Mouse (Mus musculus) c-Kit-positive CD71-positive TER-119-negative erythroid progenitor cells, embryonic 14.5 days (primary cell): Measurements from ENCODE around the gene I830077J02Rik.

Experiments
- DNase-seq: peaks from one replicate; pipeline ENCODE4 v3.0.0-alpha.2; 2013; ENCODE audit warnings: low read depth

I830077J02Rik gene

DNA sequence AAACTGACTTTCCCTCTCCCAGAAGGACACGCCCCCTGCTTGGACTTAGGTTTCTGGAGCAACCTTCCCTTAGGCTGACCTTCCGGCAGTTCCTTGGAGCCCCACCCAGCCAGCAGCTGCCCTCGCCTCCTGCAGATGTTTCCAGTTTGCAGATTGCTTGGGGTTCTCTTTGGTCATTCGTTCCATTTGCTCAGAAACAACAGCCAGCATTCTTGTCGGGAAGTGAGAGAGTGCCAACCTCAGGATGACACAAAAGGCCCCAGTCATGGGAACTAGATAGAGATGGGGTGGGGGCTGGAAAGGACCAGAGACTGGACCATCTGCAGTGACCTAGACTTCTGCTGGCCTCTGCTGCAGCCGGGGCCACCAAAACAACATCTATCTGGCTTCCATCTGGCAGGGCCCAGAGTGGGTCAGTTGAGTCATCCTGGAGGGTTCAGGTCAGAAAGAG lies 38.5 kb downstream of the I830077J02Rik start:
- DNase-seq, result no peak

DNA sequence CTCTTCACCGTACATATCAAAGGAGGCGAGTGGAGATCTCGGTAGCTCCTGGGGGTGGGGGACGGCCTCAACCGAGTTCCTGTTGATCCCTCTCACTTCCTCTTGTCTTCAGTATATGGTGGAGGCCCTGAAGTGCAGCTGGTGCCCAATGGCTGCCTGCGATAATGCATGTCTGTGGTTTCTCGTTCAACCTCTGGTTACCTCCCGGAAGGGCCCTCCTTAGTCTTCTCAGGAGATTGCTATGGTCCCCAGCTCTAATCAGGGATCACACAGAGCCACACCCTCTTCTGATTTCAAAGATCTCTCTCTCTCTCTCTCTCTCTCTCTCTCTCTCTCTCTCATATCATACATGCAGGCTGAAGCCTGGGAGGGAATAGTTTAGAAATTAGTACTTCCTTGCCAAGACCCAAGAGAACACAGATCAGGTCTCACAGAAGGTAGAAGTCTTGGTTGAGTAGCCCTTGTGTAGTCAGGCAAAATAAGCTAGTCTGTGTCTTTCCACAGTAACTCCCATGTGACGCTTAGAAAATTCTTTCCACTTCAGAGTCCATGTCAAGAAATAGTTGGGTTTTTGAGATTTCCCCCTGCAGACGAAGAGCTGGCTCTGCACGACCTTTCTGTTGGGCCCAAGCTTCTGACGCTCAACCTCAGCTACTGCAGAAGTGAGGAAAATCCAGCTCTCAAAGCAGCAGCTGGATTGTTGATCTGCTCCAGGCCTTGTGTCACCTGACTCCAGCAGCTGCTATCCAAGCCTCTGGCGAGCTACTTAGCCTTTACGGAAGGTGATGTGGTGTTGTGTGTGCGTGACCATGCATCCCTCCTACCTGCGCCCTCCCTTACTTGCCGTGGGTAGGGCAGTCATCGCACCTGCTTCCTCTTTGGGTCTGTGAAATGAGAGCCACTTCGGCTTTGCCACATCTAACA lies 39.6 kb downstream of the I830077J02Rik start:
- peak; percentile 50 for DNase-seq

DNA sequence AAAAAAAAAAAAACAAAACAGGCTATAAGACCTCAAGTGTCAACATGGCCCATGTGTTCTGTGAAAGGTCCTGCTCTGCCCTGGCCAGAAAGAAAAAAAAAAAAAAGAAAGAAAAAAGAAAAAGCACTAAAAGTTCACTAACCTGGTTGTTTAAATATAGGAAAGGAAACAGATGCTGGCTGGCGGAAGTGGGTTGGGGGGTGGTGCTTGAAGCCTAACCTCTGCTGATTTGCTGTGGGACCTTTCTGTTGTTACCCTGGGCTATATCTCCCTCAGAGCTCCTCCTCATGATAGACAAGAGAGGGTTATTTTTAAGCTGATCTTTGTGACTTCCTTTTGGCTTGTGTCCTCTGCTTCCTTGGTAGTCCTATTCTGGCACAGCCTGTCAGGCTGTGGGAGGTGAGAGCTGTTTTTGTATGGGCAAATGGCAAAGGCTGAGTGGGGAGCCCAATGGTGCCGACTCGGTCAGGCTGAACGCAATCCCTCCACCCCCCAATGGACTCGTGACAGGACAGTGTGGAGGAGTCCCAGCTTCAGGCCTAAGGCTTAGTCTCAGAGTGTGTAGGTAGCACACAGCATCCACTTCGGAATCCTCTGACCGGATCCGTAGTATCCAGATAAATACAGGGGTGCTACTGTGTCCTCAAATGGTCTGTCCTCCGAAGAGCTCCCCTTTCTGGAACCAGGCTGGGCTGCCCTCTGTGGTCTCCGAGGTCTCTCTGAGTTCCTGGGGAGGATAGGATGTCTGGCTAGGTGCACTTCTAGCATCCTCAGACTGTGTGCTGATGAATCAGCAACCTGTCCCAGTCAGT lies 40.5 kb downstream of the I830077J02Rik start:
- DNase-seq, result no peak

DNA sequence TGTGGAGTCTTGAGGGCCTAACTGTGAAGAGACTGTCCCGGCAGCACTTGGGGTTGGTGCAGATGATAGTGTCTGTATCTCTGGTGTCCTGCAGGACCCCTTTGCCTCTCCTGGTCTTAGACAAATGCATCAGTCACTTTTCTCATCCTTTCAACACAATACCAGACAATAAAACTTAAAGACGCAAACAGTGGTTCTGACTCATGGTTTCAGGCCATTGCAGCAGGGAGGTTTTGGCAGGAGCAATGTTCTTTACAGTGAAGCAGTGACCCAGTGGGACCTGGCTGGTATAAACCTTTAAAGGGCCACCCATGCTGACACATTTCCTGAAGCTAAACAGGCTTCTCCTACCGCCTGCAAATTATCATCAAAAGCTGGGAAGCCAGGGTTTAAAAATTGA lies 41.3 kb downstream of the I830077J02Rik start:
- no peak for DNase-seq

DNA sequence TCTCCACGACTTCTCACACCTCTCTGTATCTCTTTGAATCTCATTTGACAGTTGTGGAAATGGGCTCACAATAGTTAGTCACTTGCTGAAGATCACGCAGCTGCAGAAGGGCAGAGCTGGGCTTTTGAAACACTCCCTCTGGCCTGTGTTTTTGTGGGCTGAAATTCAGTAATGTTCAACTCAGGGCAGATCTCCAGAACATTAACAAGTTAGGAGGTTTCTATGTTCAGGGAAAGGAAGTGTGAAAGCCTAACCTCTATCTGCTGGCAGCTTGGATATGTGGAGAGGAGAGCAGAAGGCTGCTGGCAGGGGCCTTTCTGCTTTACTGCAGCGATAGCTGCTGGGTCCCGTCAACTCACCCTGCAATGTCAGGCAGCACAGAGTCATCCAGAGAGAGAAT lies 42.2 kb downstream of the I830077J02Rik start:
- no peak for DNase-seq

DNA sequence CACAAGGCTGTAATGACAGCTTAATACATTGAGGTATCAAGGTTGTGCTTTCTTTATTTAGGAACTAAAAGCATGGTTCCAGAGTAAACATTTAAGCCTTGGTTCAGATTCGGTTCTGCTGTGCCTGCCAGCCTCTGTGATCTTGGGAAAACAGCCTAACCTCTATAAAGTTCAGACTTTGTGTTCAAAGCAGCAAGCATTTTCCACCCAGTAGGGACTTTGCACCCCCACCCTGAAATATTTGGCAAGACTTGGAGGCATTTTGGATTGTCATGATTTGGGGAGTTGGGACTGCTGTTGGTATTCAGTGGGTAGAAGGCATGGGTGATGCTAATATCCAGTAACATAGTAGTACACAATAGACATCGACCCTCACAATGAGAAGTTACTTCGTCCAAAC lies 43.5 kb downstream of the I830077J02Rik start:
- DNase-seq, result no peak

DNA sequence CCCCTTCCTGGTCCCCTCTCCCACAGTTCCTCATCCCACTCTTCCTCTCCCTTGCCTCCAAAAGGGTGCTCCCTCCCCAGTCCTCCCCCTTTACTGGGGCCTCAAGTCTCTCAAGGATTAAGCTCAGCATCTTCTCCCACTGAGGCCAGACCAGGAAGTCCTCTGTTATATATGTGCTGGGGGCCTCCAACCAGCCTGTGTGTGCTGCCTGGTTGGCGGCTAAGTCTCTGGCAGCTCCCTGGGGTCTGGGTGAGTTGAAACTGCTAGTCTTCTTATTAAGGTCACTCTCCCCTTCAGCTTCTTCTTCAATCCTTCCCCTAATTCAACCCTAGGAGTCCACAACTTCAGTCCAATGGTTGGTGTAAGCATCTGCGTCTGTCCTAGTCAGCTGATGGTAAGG lies 49.4 kb downstream of the I830077J02Rik start:
- no peak for DNase-seq

DNA sequence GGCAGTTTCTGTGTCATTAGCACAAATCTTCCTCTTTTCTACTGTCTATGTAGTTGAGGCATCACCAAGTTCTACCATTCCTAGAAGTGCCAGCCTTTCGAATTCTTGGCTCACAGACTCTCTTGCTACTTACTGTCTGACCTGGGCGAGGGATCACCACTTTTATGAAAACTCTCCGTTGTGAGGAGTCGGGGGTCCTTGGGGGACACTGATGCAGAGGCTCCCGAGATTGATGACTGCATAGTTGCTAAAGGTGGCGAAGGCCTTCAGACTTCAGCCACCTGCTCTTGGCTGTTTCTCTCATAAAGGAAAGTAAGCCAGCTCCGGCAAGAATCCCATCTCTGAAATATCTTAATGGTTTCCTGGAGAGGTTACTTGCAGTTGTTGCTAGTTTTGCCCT lies 50.4 kb downstream of the I830077J02Rik start:
- no peak for DNase-seq

DNA sequence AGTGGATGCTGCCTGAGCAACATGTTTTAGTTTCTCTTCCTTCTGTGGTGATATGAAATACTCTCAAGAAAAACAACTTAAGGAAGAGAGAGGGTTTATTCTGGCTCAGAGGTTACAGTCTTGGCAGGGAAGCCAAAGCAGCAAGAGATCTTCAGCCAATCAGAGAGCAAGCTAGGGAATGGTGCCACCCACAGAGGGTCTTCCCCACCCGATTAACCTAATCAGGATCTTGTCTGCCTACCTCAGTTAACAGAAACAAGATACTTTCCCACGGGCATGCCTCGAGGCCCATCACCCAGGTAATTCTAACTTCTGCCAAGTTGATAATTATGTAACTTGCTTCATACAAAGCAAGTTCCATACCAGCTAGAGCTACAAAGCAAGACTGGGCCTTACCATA lies 52.0 kb downstream of the I830077J02Rik start:
- DNase-seq, result no peak

DNA sequence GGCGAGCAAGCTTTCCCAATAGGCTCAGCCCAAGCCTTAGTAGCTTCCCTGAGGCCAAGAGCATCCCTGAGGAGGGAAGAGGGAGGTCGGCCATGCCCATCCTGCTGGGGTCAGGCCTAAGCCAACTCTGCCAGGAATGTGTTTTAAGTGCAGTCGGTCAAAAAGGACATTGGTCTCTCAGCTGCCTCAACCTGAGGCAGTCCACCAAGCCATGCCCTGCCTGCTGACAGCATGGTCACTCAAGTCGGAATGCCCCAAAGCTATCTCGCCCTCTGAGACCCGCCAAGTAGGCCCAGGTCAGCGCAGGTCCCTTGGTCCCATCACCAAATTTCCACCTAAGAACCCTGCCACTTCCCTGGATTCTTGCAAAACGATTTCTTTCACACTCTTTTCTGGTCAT lies 53.7 kb downstream of the I830077J02Rik start:
- no peak for DNase-seq

DNA sequence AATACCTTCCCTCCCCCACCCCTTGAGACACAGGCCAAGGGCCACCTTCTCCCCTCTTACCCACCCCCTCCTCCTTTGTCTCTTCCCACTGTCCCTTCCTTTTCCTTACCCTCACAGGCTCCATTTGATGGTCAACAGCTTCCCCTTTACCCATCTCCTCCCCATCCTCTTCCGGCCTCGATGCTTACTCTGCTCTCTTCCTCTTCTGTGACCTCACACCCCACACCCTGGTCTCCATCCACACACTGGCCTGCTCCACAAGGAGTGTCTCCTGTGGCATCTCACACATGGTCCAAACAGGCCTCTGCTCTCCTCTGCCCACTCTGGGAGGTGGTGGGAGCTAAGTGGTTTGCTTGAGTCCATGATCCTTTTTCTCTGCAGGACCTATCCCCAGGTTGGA lies 54.5 kb downstream of the I830077J02Rik start:
- DNase-seq, result no peak

DNA sequence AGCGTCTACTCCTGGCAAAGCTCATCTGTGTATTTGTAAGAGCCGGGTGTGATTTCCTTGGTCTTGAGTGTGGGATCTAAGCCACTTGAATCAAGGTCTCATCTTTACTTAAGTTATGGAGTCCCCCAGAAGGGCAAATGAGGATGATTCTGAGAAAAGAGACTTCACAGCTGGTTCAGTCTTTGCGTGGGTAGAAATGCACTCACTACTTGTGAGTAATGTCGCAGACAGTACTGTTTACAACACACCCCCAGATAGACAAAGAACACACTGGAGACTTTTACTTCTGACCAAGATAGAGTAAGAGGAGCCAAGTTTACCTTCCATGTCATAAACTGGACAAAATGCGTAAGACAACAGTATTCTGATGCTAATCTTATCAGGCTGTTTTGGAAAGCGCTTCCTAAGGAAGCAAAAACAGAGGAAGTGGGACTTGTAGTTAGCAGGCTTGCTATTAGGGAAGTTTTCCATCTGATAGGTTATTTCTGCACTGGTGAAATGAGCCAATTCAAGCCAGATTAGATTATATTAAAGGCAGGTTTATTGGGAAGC lies 55.1 kb downstream of the I830077J02Rik start:
- DNase-seq, result no peak

DNA sequence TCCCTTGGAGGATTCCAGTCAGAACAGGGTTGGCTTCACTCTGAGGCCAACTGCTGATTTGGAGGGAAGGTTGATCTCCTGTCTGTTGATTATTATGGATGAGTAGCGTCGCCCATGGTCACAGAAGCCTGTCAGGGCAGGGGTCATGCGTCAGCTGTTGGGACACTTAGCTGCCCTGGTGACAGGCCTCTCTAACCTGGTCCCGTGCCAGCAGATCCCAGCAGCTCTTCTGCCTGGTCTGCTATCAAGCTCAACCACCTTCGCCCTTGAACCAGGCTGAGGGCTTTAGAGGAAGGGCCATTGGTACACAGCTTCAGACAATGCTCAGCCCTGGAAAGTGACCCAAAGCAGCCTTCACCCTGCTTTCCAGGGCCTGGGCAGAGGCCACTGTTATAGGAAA lies 56.4 kb downstream of the I830077J02Rik start:
- DNase-seq, result no peak
